Mouse (Mus musculus) hindbrain, embryonic 10.5 days (tissue): ENCODE data around the gene Pcyt2. TPM values are rescaled to one million over a fixed set of nuclear protein-coding genes. Genes with fewer than 3 reads are reported as not detected.

Source experiments
- DNase-seq: peaks from one replicate; pipeline ENCODE4 v3.0.0-alpha.2; 2017; ENCODE audit warnings: low spot score
- H3K27ac ChIP-seq: fragments of 300-500 bp; sonication (generic); 2 replicates; pipeline ENCODE4 v1.5.1; 2016; ENCODE audit warnings: mild to moderate bottlenecking, moderate library complexity
- H3K27me3 ChIP-seq: fragments of 300-500 bp; sonication (generic); 2 replicates; pipeline ENCODE4 v1.6.1; 2016; ENCODE audit warnings: mild to moderate bottlenecking; ENCODE audit not compliant: poor library complexity, insufficient read depth, severe bottlenecking
- H3K36me3 ChIP-seq: fragments of 300-500 bp; sonication (generic); 2 replicates; pipeline ENCODE4 v1.6.1; 2016; ENCODE audit warnings: mild to moderate bottlenecking, moderate library complexity
- H3K4me1 ChIP-seq: fragments of 300-500 bp; sonication (generic); replicated peaks from 2 replicates; pipeline ENCODE4 v1.6.1; 2016; ENCODE audit warnings: mild to moderate bottlenecking
- H3K4me3 ChIP-seq: fragments of 300-500 bp; sonication (generic); 2 replicates; pipeline ENCODE4 v1.5.1; 2016; ENCODE audit warnings: mild to moderate bottlenecking, moderate library complexity
- H3K9me3 ChIP-seq: fragments of 300-500 bp; sonication (generic); 2 replicates; pipeline ENCODE4 v1.6.1; 2016; ENCODE audit warnings: mild to moderate bottlenecking, moderate library complexity
- WGBS: fragments of 180-500 bp; shearing (Covaris S2); methylation state at CpG from one replicate; pipeline ENCODE4 v1.1.7; 2016; 5-methylcytosine and 5-hydroxymethylcytosine counted together
- polyA plus RNA-seq: library from polyadenylated mRNA; unstranded; fragments of >200 nt; fragmentation: Nextera tagmentation; extraction: Ambion mirVana; gene quantifications from 2 replicates; pipeline ENCODE4 v1.2.1, GENCODE M21; 2016

Pcyt2 gene
- polyA plus RNA-seq, 1 experiment from 2014 or later: 160 TPM

DNA sequence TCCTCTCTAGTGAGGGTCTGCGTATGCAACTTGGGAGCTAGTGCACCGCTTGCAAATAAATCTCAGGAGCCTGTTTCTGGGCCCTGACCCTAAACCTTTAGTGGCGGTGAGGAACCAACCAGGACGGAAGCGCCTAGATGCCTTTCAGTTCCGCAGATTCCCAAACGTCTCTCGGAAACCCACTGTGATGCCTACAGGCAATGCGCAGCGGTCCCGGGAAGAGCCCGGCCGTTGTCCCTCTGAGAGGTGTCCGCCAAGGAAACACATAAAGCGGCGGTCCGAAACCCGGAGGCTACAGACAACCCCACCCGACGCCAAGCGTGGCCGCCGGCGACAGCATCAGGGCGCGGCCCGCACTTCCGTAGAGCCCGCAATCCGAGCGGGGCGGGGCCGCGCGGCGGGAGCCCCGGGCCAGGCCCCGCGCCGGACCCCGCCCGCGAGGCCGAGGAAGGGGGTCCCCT is 36.8 kb downstream of the Pcyt2 start:
- no peaks in the 10 kb centered on the region for H3K27me3 ChIP-seq
- peak overlapping the region; percentile 99 for H3K27ac ChIP-seq
- peak; percentile 44 for DNase-seq
- peaks cover 68% of the 10 kb centered on the region for H3K36me3 ChIP-seq
- peaks cover 40% of the 10 kb centered on the region for H3K4me1 ChIP-seq
- peaks cover 4% of the 10 kb centered on the region for H3K9me3 ChIP-seq
- H3K4me3 ChIP-seq: peak overlapping the region; percentile 93
- under 1% methylated on average over 44 of the region's 44 CpGs for WGBS

DNA sequence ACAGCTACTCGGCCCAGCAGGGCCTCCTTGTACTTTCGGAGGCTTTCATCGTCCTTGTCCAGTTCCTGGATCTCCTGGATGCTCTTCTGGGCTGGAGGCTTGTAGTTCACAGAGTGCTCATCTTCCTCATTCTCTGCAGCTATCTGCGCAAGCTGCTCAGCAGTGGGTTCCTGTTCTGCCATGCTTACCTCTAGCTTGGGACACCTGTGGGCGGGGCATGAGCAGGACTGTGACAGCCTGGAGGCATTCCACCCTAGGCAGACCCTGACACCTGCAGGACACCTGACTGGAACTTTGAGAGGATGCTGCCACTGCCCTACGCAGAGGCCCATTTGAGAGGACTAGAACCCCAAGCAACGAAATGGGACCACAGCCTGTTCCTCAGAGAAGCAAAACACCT is 37.5 kb downstream of the Pcyt2 start:
- peaks cover 4% of the 10 kb centered on the region for H3K9me3 ChIP-seq
- whole genome bisulfite sequencing: 67% methylated on average over 7 of the region's 7 CpGs
- H3K4me3 ChIP-seq: peak overlapping the region; percentile 93
- DNase-seq: no peak
- peaks cover 40% of the 10 kb centered on the region for H3K4me1 ChIP-seq
- H3K36me3 ChIP-seq: peaks cover 61% of the 10 kb centered on the region
- no peaks in the 10 kb centered on the region for H3K27me3 ChIP-seq
- peak overlapping the region; percentile 99 for H3K27ac ChIP-seq

DNA sequence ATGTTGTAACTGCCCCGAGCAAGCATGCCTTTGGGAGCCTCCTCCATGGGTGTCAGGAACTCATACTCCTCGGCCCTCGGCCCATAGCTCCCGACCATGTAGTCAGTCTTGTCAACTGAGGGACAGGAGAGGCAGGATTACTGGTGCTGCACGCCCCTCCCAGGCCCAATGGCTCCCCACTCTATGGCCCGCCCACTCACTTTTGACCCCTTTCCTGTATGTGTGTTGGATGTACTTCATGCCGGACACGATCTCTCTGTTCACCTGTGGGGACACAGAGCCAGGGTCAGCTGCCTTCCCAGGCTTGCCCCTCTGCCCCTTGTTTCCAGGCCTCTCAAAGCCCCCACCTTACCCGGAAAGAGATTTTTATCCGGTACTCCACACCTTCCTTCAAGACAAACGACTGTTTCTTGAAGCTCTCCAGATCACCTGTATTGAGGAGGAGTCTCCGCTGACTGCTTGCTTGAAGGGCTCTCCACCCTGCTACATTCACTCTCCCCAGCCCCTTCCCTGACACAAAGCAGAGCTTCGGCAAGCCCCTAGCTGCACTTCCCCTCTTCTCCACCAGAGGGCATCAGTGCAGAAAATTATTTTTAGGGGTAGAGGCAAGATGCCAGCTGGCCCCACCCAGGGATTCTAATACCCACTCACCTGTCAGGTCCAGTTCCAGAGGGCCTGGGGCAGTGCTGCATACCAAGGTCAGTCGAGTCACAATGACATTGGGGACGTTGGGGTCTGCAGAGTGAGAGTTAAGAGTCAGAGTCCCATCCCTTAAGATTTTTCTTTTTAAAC is 38.2 kb downstream of the Pcyt2 start:
- Histone ChIP-seq H3K4me3 (peak overlapping the region; percentile 93), H3K9me3 (peaks cover 4% of the 10 kb centered on the region), H3K4me1 (peaks cover 44% of the 10 kb centered on the region), H3K27ac (peak overlapping the region; percentile 99), H3K27me3 (no peaks in the 10 kb centered on the region), H3K36me3 (peaks cover 54% of the 10 kb centered on the region)
- peak; percentile 88 for DNase-seq
- 61% methylated on average over 15 of the region's 15 CpGs for WGBS

DNA sequence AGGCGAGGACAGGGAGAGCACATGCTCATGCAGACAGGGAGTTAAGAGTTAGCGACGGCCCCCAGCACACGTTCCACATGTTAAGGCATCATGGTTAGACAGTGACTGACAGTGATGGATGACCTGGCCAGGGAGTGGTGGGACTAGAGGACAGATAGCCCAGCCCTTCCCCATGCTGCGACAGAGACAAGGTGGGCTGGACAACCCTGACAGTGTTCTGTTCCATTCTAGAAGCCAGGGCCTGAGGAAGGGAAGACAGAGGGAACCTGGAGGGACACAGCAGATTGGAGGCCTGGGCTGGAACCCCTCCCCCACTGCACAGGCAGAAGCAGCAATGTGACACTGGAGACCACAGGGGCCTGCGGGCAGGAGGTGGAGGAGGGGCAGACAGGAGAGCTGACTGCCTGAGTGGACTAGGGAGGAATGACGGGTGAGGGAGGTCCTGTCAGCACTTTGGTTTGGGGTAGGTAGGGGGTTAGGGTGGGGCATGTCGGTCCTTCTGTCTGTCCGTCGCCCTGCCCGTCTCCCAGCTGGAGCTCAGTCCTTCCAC is 39.0 kb downstream of the Pcyt2 start:
- peaks cover 51% of the 10 kb centered on the region for H3K4me1 ChIP-seq
- no peaks in the 10 kb centered on the region for H3K27me3 ChIP-seq
- peak overlapping the region; percentile 99 for H3K27ac ChIP-seq
- peaks cover under 1% of the 10 kb centered on the region for H3K9me3 ChIP-seq
- H3K36me3 ChIP-seq: peaks cover 47% of the 10 kb centered on the region
- DNase-seq: peak; percentile 31
- 83% methylated on average over 11 of the region's 11 CpGs for WGBS
- peak overlapping the region; percentile 93 for H3K4me3 ChIP-seq

DNA sequence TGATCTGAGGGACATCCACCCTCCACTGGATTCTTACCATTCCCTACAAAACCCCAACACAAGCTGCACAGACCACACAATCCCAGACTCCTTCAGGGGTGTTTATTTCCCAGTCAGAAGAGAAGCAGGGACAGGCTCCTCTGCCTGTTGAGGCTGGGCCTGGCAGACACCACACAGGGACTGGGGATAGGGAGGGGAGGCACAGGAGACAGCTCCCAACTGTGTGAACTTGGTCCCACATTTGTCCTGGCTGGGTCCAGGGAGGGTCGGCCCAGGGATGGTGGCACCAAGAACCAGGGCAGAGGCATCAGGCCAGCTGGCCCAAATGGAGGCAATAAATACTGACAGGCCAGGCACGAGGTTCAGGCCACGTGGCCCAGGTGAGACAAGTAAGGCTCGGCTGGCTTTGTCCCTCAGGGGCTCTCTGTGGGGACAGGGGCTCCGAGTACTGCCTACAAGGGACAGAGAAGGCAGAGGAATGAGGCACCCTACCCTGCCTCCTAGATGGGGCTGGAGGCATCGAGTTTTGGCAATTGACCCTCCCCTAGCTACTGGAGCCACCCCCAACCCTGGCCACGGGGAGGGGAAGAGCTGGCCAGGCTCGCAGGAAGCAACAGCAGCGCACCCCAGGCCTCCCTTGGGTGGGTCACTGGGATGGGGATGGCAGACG is 39.6 kb downstream of the Pcyt2 start:
- WGBS: 91% methylated on average over 10 of the region's 10 CpGs
- Histone ChIP-seq H3K4me1 (peaks cover 52% of the 10 kb centered on the region), H3K9me3 (no peaks in the 10 kb centered on the region), H3K4me3 (no peak overlapping the region; the same call in 1 of the 2 replicates), H3K36me3 (peaks cover 41% of the 10 kb centered on the region), H3K27ac (peak overlapping the region; percentile 99), H3K27me3 (no peaks in the 10 kb centered on the region)
- no peak for DNase-seq

DNA sequence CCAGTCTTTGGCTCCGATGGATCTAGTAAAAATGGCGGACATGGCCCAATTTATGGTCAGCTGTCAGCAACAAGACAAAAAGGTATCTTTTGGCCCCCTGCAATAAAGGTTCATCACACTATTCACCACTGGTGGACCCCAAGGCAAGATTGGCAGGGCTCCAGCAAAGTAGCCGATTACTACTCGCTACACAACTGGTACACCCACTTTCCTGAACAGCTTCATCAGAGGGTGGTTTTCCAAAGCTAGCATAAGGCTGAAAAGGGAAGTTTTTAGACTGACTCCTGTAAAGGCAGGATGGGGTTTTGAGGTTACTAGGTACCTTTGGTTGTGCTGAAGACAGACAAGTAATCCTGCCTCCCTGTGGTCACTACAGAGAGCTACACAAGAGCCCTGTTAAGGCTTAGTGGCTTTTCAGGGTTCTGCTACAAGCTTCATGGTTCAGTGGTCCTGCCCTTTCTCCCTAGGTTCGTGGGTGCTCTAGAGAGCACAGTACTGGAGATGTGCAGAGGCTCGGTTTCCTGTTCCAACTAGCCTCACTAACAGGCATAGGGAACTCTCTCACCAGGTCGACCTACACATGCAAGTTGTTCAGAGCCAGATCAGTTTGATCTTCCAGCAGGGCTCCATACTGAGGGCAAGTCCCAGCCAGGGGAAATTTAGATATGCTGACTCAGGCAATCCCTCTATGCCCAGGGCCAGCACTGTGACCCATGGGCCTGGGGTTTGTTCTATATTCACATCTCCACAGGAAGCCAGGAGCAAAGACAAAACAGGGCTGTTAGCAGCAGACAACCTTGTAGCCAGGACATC is 40.3 kb downstream of the Pcyt2 start:
- peak overlapping the region; percentile 10 for H3K4me3 ChIP-seq
- no peaks in the 10 kb centered on the region for H3K27me3 ChIP-seq
- 83% methylated on average over 7 of the region's 7 CpGs for WGBS
- H3K9me3 ChIP-seq: no peaks in the 10 kb centered on the region
- DNase-seq: no peak
- H3K4me1 ChIP-seq: peaks cover 50% of the 10 kb centered on the region
- H3K27ac ChIP-seq: 0 out of 2 replicates have a peak overlapping the region, but pooled peaks have one; percentile 99
- H3K36me3 ChIP-seq: peaks cover 35% of the 10 kb centered on the region

DNA sequence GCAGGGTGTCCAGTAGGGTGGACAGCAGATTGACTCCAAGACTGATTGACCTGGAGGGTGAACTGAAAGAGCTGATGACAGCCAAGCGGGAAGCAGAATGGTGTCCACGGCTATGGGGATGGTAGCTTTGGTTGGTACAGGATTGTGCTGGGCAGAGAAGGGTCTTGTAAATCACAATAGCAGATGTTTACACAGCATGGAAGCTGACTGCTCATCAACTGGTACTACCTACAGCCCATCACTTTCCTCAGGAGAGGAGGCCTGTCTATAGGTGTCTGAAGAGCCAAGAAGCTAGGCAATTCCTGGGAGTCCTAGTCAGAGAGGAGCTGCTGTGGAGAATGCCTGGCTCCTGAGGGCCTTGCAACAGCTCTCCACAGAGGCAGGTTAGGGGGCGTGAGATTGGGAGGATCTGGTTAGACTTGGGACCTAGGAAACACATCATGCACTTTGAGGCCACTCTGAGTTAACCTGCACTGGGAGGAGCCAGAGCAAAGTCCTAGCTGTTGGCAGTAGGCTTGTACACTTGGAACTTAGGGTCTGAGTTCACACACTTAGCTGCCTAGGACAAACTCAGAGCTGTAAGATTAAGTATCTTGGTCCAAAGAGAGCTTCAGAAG is 41.3 kb downstream of the Pcyt2 start:
- Histone ChIP-seq H3K9me3 (no peaks in the 10 kb centered on the region), H3K4me3 (peak overlapping the region; percentile 10; the same call in 1 of the 2 replicates), H3K27ac (no peak overlapping the region), H3K27me3 (no peaks in the 10 kb centered on the region), H3K4me1 (peaks cover 47% of the 10 kb centered on the region), H3K36me3 (peaks cover 36% of the 10 kb centered on the region)
- no peak for DNase-seq
- 89% methylated on average over 3 of the region's 3 CpGs for WGBS

DNA sequence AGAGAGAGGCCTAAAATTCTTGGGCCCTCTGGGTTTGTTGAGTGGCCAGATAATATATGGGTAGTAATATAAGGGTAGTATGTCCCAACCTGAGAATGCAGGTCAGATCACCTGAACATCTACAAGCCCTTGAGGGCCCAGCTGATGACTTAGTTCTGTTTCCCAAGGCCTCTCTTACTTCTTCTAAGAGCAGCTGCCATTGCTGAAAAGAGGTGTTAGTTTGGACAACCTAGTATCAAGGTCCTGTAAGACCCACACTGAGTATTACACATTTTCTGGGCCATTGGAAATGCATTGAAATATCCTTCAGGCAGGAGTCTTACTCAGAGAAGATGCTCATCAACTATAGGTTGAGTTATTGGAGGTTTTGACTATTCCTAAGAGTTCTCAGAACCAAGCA is 41.8 kb downstream of the Pcyt2 start:
- DNase-seq: no peak
- H3K27me3 ChIP-seq: no peaks in the 10 kb centered on the region
- H3K9me3 ChIP-seq: no peaks in the 10 kb centered on the region
- H3K4me3 ChIP-seq: no peak overlapping the region
- peaks cover 42% of the 10 kb centered on the region for H3K36me3 ChIP-seq
- H3K4me1 ChIP-seq: peaks cover 51% of the 10 kb centered on the region
- no peak overlapping the region for H3K27ac ChIP-seq

DNA sequence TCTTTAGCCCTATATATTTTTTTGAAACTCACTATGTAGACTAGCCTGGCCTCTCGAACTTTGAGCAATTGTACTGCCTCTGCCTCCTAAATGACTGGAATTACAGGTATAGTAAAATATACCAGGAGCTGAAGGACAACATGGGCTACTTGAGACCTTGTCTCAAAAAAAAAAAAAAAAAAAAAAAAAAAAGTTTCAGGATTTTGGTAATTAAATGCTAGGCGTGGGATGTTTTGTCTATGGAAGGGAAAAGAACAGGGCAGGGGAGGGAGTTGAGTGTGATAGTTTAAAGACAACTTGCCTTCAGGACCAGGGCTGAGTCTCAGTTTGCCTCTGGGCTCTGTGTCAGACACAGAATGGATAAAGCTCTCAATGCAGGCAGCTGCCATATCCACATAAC is 42.7 kb downstream of the Pcyt2 start:
- WGBS: 84% methylated on average over 2 of the region's 2 CpGs
- Histone ChIP-seq H3K9me3 (no peaks in the 10 kb centered on the region), H3K4me3 (0 out of 2 replicates have a peak overlapping the region, but pooled peaks have one; percentile 100), H3K27ac (no peak overlapping the region), H3K27me3 (no peaks in the 10 kb centered on the region), H3K36me3 (peaks cover 48% of the 10 kb centered on the region), H3K4me1 (peaks cover 50% of the 10 kb centered on the region)
- no peak for DNase-seq

DNA sequence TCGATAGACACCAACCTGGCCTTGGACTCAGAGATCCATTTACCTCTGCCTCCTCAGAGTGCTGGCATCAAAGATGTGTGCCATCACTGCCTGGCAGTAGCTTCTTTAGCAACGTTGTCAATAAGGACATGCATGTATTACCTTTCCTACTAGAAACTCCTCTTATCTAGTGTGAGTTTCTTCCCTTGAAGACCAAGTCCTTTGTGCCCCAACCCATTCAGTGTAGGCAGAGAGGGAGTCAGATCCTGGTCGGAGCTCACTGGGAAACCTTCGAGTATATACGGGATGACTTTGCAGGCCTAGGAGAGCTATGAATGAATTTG is 43.5 kb downstream of the Pcyt2 start:
- DNase-seq: no peak
- Histone ChIP-seq H3K36me3 (peaks cover 48% of the 10 kb centered on the region), H3K9me3 (no peaks in the 10 kb centered on the region), H3K27me3 (no peaks in the 10 kb centered on the region), H3K4me3 (peak overlapping the region; percentile 100), H3K4me1 (peaks cover 42% of the 10 kb centered on the region), H3K27ac (peak overlapping the region; percentile 97)
- 50% methylated on average over 5 of the region's 5 CpGs for WGBS

DNA sequence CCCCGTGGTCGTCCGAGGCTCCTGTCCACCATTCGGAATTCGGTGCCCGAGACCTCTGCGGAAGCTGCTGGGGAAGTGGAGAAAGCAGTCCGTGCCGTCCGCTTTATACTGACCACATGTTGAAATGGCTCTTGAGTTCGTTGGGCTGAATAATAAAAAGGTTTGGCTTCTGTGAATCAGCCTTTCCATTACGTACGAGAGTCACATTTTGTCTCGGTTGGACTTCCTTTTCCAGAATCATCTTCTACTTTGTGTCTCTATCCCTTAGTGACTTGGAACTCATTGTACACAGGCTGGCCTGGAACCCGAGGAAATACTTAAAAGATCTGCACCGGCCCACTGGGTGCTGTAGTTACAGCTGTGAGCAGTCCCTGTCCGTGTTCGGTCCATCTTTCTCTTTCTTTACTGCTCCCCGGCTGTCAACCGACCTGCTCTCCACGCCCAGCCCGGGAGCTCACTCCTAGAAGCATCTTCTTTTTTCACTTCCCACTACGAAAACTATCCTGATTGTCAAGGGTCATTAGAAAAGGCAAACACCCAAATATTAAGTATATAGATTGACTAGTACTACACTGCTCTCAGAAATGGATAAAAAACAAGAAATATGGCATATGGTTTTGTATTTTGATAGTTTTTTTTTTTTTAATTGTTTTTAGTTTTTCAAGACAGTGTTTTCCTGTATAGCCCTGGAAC is 44.0 kb downstream of the Pcyt2 start:
- H3K27ac ChIP-seq: peak overlapping the region; percentile 97
- under 1% methylated on average over 23 of the region's 23 CpGs for WGBS
- H3K27me3 ChIP-seq: no peaks in the 10 kb centered on the region
- H3K4me1 ChIP-seq: peaks cover 37% of the 10 kb centered on the region
- no peak for DNase-seq
- H3K36me3 ChIP-seq: peaks cover 48% of the 10 kb centered on the region
- H3K9me3 ChIP-seq: no peaks in the 10 kb centered on the region
- H3K4me3 ChIP-seq: peak overlapping the region; percentile 100
